Mouse (Mus musculus) midbrain, embryonic 13.5 days (tissue): ENCODE results near the gene Hhatl. TPM values are rescaled to one million over a fixed set of nuclear protein-coding genes. Genes with fewer than 3 reads are reported as not detected.

Source experiments
- ATAC-seq: fragments of 200-750 bp; cut with Nextera tagmentation; 2 replicates; pipeline ENCODE4 v1.8.0; 2017; ENCODE audit warnings: mild to moderate bottlenecking, moderate TSS enrichment, moderate library complexity
- H3K27ac ChIP-seq: fragments of 300-500 bp; sonication (generic); 2 replicates; pipeline ENCODE4 v1.5.1; 2015; ENCODE audit warnings: inconsistent platforms, mild to moderate bottlenecking, moderate library complexity
- H3K27me3 ChIP-seq: fragments of 300-500 bp; sonication (generic); 2 replicates; pipeline ENCODE4 v1.6.1; 2015; ENCODE audit warnings: mild to moderate bottlenecking, inconsistent platforms
- H3K36me3 ChIP-seq: fragments of 300-500 bp; sonication (generic); 2 replicates; pipeline ENCODE4 v1.6.1; 2015; ENCODE audit warnings: mild to moderate bottlenecking, inconsistent platforms
- H3K4me1 ChIP-seq: fragments of 300-500 bp; sonication (generic); replicated peaks from 2 replicates; pipeline ENCODE4 v1.6.1; 2015; ENCODE audit warnings: inconsistent platforms
- H3K4me2 ChIP-seq: fragments of 300-500 bp; sonication (generic); replicated peaks from 2 replicates; pipeline ENCODE4 v1.6.1; 2015; ENCODE audit warnings: moderate library complexity, mild to moderate bottlenecking, inconsistent platforms
- H3K4me3 ChIP-seq: fragments of 300-500 bp; sonication (generic); replicated peaks from 2 replicates; pipeline ENCODE4 v1.5.1; 2015; ENCODE audit warnings: mild to moderate bottlenecking, inconsistent platforms
- H3K9ac ChIP-seq: fragments of 300-500 bp; sonication (generic); replicated peaks from 2 replicates; pipeline ENCODE4 v1.6.1; 2015; ENCODE audit warnings: mild to moderate bottlenecking, inconsistent platforms
- H3K9me3 ChIP-seq: fragments of 300-500 bp; sonication (generic); 2 replicates; pipeline ENCODE4 v1.6.1; 2016; ENCODE audit warnings: mild to moderate bottlenecking, inconsistent platforms
- WGBS: fragments of 180-500 bp; shearing (Covaris S2); methylation state at CpG from one replicate; pipeline ENCODE4 v1.1.7; 2015; 5-methylcytosine and 5-hydroxymethylcytosine counted together
- polyA plus RNA-seq: library from polyadenylated mRNA; unstranded; fragments of >200 nt; fragmentation: Nextera tagmentation; extraction: Ambion mirVana; gene quantifications from 2 replicates; pipeline ENCODE4 v1.2.1, GENCODE M21; 2015

The Hhatl gene
- polyA plus RNA-seq, 1 experiment from 2014 or later = 0.24 TPM

DNA sequence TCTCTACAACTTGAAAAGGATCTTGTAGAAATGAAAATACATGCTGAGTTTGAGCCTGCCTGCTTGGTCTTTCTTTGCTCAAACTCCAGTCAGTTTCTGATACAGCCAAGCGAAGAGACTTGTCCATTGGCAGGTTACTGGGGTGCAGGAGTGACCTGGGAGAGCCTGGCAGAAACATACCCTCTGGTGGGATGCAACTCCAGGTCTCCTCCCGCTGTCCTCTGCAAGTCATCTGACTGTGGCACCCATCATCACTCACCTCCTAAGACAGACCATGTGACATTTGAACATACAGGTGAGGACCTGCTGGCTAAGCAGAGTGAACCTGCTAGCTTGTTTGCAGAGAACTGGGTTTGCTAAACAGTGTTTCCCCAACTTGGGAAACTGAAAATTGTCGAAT lies 35.5 kb downstream of the Hhatl start:
- Histone ChIP-seq H3K4me2 (no peak overlapping the region), H3K4me1 (peaks cover 33% of the 10 kb centered on the region), H3K36me3 (peaks cover 52% of the 10 kb centered on the region), H3K27me3 (no peaks in the 10 kb centered on the region), H3K9ac (no peak overlapping the region), H3K9me3 (no peaks in the 10 kb centered on the region), H3K4me3 (no peak overlapping the region), H3K27ac (no peak overlapping the region)
- WGBS = 91% methylated on average over 3 of the region's 3 CpGs
- ATAC-seq = no peak

DNA sequence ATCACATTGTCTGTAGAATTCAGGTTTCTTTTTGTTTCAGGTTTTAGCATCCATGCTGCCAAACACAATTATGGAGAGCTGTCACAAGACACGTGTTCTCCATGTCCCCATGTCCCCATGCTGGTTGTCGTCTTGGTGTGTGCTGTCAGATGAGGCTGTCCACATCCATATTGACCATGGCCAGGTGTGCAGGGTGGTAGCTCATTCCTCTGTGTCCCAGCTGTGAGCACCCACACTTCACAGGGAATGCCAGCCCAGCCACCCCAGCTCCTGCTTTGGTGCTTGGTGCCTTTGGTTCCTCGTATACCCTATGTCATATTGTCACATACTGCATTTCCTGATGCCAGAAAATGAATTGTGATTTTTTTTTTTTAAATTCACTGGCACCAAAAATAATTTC lies 37.7 kb downstream of the Hhatl start:
- H3K4me2 ChIP-seq = no peak overlapping the region
- no peak overlapping the region for H3K9ac ChIP-seq
- WGBS = 89% methylated on average over 3 of the region's 3 CpGs
- no peak overlapping the region for H3K4me3 ChIP-seq
- H3K27me3 ChIP-seq = no peaks in the 10 kb centered on the region
- H3K9me3 ChIP-seq = no peaks in the 10 kb centered on the region
- no peak for ATAC-seq
- peaks cover 19% of the 10 kb centered on the region for H3K4me1 ChIP-seq
- peaks cover 73% of the 10 kb centered on the region for H3K36me3 ChIP-seq
- no peak overlapping the region for H3K27ac ChIP-seq

DNA sequence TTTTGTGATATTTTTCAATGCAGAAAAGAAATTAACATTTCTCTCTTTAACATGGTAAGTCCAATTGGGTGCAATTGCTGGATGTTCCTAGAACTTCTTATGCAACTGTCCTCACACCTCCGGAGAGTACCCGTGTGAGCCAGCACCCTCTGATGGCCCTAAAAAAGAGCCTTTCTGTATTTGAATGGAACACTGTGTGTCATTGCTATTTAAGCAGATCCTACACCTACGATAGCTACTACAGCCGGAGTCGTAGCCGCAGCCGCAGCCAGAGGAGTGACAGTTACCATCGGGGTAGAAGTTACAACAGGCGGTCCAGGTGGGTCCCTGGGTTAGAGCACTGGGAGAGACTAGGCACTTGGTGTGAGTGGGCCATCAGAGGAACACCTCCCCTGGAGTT lies 39.5 kb downstream of the Hhatl start:
- no peak overlapping the region for H3K4me2 ChIP-seq
- peaks cover 89% of the 10 kb centered on the region for H3K36me3 ChIP-seq
- WGBS = 96% methylated on average over 9 of the region's 9 CpGs
- no peak overlapping the region for H3K9ac ChIP-seq
- H3K27ac ChIP-seq = no peak overlapping the region
- H3K9me3 ChIP-seq = no peaks in the 10 kb centered on the region
- H3K27me3 ChIP-seq = no peaks in the 10 kb centered on the region
- no peak overlapping the region for H3K4me3 ChIP-seq
- no peak for ATAC-seq
- peaks cover 5% of the 10 kb centered on the region for H3K4me1 ChIP-seq

GRCm38 (mm10) chr9:121744051-121744450 lies 48.3 kb downstream of the Hhatl start:
- WGBS = 92% methylated on average over 8 of the region's 8 CpGs
- Histone ChIP-seq H3K4me3 (no peak overlapping the region), H3K27me3 (no peaks in the 10 kb centered on the region), H3K4me2 (no peak overlapping the region), H3K9ac (no peak overlapping the region), H3K27ac (no peak overlapping the region), H3K36me3 (peaks cover 86% of the 10 kb centered on the region), H3K4me1 (no peaks in the 10 kb centered on the region), H3K9me3 (no peaks in the 10 kb centered on the region)
- ATAC-seq = no peak

- no peaks in the 10 kb centered on the region for H3K4me1 ChIP-seq
- no peak overlapping the region for H3K4me2 ChIP-seq
- no peak for ATAC-seq
- no peak overlapping the region for H3K27ac ChIP-seq
- no peaks in the 10 kb centered on the region for H3K27me3 ChIP-seq
- WGBS = 94% methylated on average over 3 of the region's 3 CpGs
- H3K36me3 ChIP-seq = peaks cover 62% of the 10 kb centered on the region
- H3K9ac ChIP-seq = no peak overlapping the region
- H3K4me3 ChIP-seq = no peak overlapping the region
- no peaks in the 10 kb centered on the region for H3K9me3 ChIP-seq
Measured at GRCm38 (mm10) chr9:121741168-121741567, 51.1 kb downstream of the Hhatl start.

- Histone ChIP-seq H3K9me3 (no peaks in the 10 kb centered on the region), H3K4me1 (no peaks in the 10 kb centered on the region), H3K4me3 (no peak overlapping the region), H3K27me3 (no peaks in the 10 kb centered on the region), H3K9ac (no peak overlapping the region), H3K36me3 (peaks cover 57% of the 10 kb centered on the region), H3K27ac (no peak overlapping the region), H3K4me2 (no peak overlapping the region)
- 88% methylated on average over 6 of the region's 6 CpGs for WGBS
- ATAC-seq = no peak
Measured at GRCm38 (mm10) chr9:121740490-121740889, 51.8 kb downstream of the Hhatl start.

Other genes starting within 250 kb of the Hhatl start
- gene Lyzl4, start 150.4 kb downstream of the Hhatl start, polyA plus RNA-seq = 0.24 TPM in 1 of 2 replicates, not detected in the other
- 0.43 and 0.48 TPM in 2 replicates for gene Vipr1, start 149.8 kb downstream of the Hhatl start, polyA plus RNA-seq
- gene Sec22c, start 87.0 kb downstream of the Hhatl start, polyA plus RNA-seq = 31.1 and 36.1 TPM in 2 replicates
- 146 TPM in 2 replicates for gene Ss18l2, start 82.2 kb downstream of the Hhatl start, polyA plus RNA-seq
- gene Nktr, start 73.3 kb downstream of the Hhatl start, polyA plus RNA-seq = 69.0 and 71.1 TPM in 2 replicates
- gene Zfp651, start 33.2 kb downstream of the Hhatl start, polyA plus RNA-seq = 6.7 and 12.0 TPM in 2 replicates
- gene Klhl40, start 14.9 kb downstream of the Hhatl start, polyA plus RNA-seq = 0.43 and 0.69 TPM in 2 replicates
- gene Ccdc13, start 47.0 kb upstream of the Hhatl start, polyA plus RNA-seq = 2.8 and 5.0 TPM in 2 replicates
- 146 TPM in 2 replicates for gene Higd1a, start 65.9 kb upstream of the Hhatl start, polyA plus RNA-seq
- gene Ackr2, start 105.8 kb upstream of the Hhatl start, polyA plus RNA-seq = 2.1 and 2.2 TPM in 2 replicates
- gene Cyp8b1, start 123.8 kb upstream of the Hhatl start, polyA plus RNA-seq = not detected in 2 replicates
- 0.89 and 0.96 TPM in 2 replicates for gene Fam198a, start 158.5 kb upstream of the Hhatl start, polyA plus RNA-seq
- gene Pomgnt2, start 204.6 kb upstream of the Hhatl start, polyA plus RNA-seq = 20.8 and 23.2 TPM in 2 replicates